Mouse (Mus musculus) liver, postnatal 0 days (tissue): ENCODE measurements around the gene Elmo3.

Experiments used
- CTCF ChIP-seq: sonication (generic); IDR thresholded peaks from 2 replicates; pipeline ENCODE4 v1.5.1; 2016; ENCODE audit warnings: antibody characterized with exemption, low read depth
- EP300 ChIP-seq: IDR thresholded peaks from 2 replicates; pipeline ENCODE4 v1.6.1; 2016; ENCODE audit warnings: antibody characterized with exemption, low read depth, mild to moderate bottlenecking

DNA sequence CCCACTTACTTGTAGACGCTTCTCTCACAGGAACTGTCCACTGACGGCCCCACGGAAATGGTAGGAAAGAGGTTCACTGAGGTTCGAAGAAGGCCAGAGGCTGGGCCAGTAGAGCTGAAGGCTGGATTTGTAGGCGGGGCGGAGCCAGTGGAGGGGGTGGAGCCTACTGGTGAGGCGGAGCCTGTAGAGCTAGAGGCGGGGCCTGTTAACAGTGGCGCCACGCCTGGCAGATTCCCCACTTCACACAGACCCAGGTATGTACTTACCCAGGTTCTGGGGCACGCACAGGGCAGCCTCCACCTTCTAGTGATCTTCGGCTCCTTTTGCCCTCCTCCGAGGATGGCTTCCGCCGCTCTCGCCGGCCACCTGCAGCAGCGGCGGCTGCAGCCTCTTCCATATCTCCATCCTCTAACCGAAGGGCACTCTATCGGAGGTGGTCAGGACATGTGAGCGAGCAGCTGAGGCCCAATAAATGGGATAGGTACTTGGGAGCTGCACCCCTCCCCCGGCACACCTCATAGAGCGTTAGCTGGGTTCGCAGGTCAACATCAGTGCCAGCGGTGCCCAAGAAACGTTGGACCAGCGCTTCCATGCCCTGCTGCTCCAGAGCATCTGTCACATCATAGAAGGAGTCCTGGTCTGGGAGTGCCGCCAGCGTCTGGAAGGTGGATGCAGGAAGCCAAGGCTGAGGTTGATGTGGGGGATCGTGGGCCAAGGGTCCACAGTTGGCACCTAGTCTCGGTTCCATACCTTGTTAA, 31.2 kb downstream of the Elmo3 start:
- TF ChIP-seq CTCF (no peak), EP300 (no peak)
